Mouse (Mus musculus): ENCODE data around the gene Cryba2.

Cryba2 gene

DNA sequence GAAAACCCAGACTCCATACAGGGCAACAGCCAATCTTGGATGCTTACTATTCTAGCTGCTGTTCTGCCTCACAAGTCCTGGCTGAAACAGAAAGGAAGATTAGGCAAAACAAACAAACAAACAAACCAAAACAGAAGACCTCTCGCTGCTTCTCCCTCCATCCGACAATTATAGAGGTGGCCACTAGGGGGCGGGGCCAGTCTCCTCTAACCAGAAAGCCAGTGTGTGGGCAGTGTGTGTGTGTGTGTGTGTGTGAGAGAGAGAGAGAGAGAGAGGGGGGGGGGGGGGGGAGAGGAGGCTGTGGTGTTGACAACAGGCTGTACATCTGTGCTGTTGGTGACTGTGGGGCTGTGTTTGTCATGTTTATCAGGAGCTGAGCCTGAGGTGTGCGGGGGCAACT lies 2.0 kb upstream of the Cryba2 start:
- no peak for TF ChIP-seq GATA4 (IDR thresholded peaks at IDR 0.05; ENCODE audit: insufficient replicate concordance, low read length)

- TF ChIP-seq GATA4 (IDR thresholded peaks at IDR 0.05; ENCODE audit: insufficient replicate concordance, low read length): no peak
Observed at GRCm38 (mm10) chr1:74892351-74893133, 401 bp downstream of the Cryba2 start.

GRCm38 (mm10) chr1:74891513-74891912 lies 1.4 kb downstream of the Cryba2 start:
- TF ChIP-seq GATA4 (IDR thresholded peaks at IDR 0.05; ENCODE audit: insufficient replicate concordance, low read length): no peak

DNA sequence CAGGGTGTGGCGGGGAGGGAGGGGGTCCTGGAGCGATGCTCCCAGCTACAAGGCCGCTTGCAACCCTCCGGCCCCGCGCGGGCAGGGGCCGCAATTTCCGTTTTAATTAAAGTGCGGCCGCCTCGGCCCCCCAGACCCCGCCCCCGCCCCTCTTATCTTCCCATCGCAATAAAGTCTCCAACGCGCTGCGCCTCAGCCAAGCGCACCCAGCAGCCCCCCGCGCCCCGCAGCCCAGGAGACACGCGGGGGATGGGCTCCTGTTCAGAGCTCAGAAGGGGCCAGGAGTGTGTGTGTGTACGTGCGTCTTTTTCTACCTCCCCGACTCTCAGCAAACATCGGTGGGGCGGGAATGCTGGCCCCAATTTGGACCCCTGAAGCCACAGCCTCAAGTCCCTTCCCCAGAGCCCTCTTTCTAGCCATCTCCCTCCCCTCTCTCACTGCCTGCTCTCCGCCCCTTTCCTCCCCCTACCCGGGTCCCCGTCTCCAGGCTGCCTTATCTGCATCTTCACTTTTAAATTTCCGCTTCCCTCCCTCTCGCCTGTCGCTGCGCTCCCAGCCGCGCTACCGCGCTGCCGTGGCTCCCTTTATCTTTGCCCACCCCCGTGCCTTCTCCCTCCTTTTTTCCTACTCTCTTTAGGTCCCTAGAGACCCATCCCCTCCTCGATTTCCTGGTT lies 7.4 kb downstream of the Cryba2 start, which contains the start of gene Fev:
Fev (minus strand) TSS at position 51 of the 674 bp plus-strand sequence.
- TF ChIP-seq GATA4 (IDR thresholded peaks at IDR 0.05; ENCODE audit: insufficient replicate concordance, low read length): no peak

- no peak for TF ChIP-seq GATA4 (IDR thresholded peaks at IDR 0.05; ENCODE audit: insufficient replicate concordance, low read length)
Observed at GRCm38 (mm10) chr1:74884196-74885141, 8.5 kb downstream of the Cryba2 start.

DNA sequence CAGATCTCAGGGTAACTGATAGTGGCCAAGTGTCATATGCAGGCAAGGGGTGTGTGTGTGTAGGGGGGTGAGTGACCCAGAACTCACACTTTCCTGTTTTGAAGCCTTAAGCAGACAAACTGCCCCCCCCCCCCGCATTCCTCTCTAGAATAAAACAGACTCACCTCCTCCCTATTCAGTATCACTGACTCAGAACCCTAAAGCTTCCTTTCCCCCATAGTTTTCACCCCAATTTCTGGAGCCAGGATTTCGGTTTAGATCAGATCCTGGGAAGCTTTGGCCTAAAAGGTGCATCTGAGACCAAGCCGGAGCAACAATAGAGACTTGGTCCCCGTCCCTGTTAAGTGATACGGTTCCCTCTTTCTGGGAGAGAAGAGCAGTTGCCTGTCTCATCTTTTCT lies 9.5 kb downstream of the Cryba2 start:
- no peak for TF ChIP-seq GATA4 (IDR thresholded peaks at IDR 0.05; ENCODE audit: insufficient replicate concordance, low read length)

- TF ChIP-seq GATA4 (IDR thresholded peaks at IDR 0.05; ENCODE audit: insufficient replicate concordance, low read length): no peak
Observed at GRCm38 (mm10) chr1:74882828-74883227, 10.1 kb downstream of the Cryba2 start.

DNA sequence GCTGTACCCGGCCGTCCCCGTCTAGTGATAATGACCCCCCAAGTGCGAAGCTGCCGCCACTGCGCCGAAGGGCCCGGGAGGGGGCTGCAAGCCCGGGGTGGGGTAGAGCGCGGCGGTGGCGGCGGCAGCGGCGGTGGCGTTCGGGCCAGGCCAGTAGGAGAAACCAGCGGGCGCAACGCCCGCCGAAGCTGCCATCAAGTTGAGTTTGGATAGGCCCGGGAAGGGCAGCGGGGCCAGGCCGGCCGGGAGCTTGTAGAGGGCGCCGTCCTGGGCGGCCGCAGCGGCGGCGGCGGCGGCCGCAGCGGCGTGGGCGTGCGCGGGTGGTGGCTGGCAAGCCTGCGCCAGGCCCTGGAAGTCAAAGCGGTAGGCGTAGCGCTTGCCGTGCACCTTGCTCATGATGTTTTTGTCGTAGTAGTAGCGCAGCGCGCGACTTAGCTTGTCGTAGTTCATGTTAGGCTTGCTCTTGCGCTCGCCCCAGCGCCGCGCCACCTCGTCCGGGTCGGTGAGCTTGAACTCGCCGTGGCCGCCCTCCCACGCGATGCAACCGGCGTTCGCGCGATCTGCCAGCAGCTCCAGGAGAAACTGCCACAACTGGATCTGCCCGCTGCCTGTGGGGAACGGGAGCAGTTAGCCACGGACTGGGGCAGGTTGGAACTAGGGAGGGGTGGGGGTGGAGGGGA lies 10.7 kb downstream of the Cryba2 start:
- no peak for TF ChIP-seq GATA4 (IDR thresholded peaks at IDR 0.05; ENCODE audit: insufficient replicate concordance, low read length)

DNA sequence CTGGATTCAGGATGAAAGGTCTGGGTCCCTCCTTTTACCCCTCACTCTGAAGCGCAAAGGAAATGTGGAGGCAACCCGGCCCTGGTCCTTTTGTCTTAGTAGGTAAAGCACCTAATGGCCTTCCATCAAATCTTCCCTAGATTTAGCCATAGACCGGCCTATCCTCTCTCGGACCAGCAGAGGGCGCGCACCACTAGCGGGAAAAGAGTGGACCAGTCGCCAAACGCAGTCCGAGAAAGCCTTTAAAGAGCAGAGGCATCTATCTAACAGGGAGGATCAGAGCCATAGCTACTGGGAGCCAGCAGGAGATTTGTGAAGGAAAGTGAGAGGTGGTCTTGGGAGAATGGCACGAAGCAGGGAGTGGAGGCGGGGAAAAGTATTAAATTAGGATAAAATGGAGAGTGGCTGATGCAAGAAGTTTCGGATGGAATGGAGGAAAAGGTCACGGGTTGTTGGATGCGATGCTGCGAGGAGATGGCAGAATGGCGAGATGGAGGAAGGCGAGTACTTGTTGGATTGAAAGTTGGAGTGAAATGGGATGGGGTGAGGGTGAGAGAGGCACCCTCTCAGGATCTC lies 12.1 kb downstream of the Cryba2 start:
- TF ChIP-seq GATA4 (IDR thresholded peaks at IDR 0.05; ENCODE audit: insufficient replicate concordance, low read length): no peak

DNA sequence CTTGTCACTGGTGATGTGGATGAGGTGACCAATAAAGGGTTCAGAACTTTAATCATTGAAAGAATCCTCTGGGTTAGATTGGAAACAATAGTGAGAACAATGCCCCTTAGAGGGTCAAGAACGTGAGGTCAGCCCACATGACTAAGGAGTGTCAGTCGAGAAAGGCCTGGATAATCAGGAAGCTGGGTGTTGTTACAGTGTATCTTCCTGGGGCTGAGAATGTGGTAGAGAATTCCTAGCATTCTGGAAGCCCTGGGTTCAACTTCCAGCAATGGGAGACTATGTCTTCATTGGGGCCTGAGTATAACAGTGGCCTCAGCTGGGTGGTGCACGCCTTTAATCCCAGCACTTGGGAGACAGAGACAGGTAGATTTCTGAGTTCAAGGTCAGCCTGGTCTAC lies 15.7 kb downstream of the Cryba2 start:
- TF ChIP-seq GATA4 (IDR thresholded peaks at IDR 0.05; ENCODE audit: insufficient replicate concordance, low read length): no peak

DNA sequence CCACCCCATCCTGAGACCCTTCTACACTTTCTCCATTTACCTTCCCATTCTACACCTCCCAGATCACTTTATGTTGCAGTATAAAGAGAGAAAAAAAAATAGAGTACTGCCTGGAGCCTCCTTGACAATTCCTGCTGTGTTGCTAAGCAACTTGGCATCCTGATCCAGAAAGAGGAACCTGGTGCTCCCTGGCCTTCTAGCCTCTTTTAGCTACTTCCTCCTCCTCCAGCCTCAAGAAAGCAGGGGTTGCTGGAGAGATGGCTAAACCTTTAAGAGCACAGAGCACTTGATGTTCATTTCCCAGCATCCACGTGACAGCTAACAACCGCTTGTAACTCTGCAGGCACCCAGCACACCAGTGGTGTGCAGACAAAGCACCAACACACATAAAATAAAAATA lies 20.7 kb downstream of the Cryba2 start:
- TF ChIP-seq GATA4 (IDR thresholded peaks at IDR 0.05; ENCODE audit: insufficient replicate concordance, low read length): no peak

GRCm38 (mm10) chr1:74861783-74862182 lies 31.2 kb downstream of the Cryba2 start:
- no peak for TF ChIP-seq GATA4 (IDR thresholded peaks at IDR 0.05; ENCODE audit: insufficient replicate concordance, low read length)

DNA sequence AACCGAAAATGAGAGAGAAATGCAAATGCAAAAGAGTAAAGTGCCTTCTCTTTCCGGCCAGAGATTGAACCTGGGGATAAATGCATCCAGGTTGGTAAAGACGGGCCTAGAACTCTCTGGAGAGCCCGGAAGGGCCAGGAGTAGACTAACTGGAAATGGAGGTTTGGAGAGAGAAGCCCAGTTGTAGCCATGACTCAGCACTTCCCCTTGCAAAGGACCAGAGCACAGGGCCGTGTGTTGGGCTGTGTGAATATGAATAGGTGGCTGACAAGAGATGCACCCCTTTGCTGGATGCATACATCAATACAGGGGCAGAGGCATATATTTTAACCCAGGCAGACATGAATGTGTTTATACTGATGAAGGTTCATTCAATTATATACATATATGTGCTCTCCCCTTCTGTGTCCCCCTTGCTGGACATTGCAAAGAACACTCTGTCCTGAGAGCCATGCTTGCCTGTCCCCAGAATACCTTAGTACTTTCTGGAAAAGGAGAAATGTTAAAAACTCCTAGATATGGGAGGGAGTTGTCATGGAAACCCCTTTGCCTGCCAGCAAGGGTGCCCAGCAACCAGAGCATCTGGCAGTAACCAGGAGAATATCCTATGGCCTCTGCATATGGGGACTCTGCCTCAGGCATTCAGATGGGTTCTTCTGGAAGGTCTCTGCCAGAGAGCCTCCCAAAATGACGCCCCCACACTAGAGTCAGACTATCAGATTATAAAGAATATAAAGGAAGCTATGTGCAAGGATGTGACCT lies 33.5 kb downstream of the Cryba2 start:
- TF ChIP-seq GATA4 (IDR thresholded peaks at IDR 0.05; ENCODE audit: insufficient replicate concordance, low read length): no peak

GRCm38 (mm10) chr1:74858805-74859204 lies 34.1 kb downstream of the Cryba2 start:
- no peak for TF ChIP-seq GATA4 (IDR thresholded peaks at IDR 0.05; ENCODE audit: insufficient replicate concordance, low read length)
